In genomic region chr6:135168471-135168870, GRCm38 (mm10) we compare ENCODE assay signal across 9 mouse cellular contexts. TPM values are rescaled to one million over a fixed set of nuclear protein-coding genes. Genes with fewer than 3 reads are reported as not detected.
DNase-seq lines count a peak whose midpoint lies in the region; ATAC-seq and TF ChIP-seq lines count a peak whose summit lies in the region.
"Had no signal": no experiment of that assay in that cellular context is flagged by ENCODE, and none has a peak within 500 bp of the region (broad histone marks: within the 10 kb centered on the region; RNA-seq: fewer than 3 reads in every experiment).

No protein-coding gene starts in this region.

- H3K9me3 ChIP-seq in forebrain, embryonic 13.5 days (replicated peaks): no peaks in the 10 kb centered on the region
- H3K9me3 ChIP-seq in limb, embryonic 10.5 days (replicated peaks): no peaks in the 10 kb centered on the region
- H3K9me3 ChIP-seq in midbrain, embryonic 15.5 days: no peaks in the 10 kb centered on the region

- H3K4me3 ChIP-seq in layer of hippocampus, adult 2 months: peak overlapping the region; percentile 94
- peak overlapping the region; percentile 39 for H3K4me3 ChIP-seq in forebrain, embryonic 13.5 days
- H3K4me3 ChIP-seq in limb, embryonic 10.5 days: peak overlapping the region; percentile 61
- peak overlapping the region; percentile 42 for H3K4me3 ChIP-seq in midbrain, embryonic 15.5 days

- peaks cover 10% of the 10 kb centered on the region for H3K4me1 ChIP-seq in forebrain, embryonic 13.5 days
- peaks cover 13% of the 10 kb centered on the region for H3K4me1 ChIP-seq in limb, embryonic 10.5 days
- H3K4me1 ChIP-seq in midbrain, embryonic 15.5 days: peaks cover 10% of the 10 kb centered on the region; the same call in 1 of the 2 replicates

- 83% methylated on average over 6 of the region's 6 CpGs for WGBS in forebrain, embryonic 13.5 days
- 81% methylated on average over 6 of the region's 6 CpGs for WGBS in limb, embryonic 10.5 days
- 76% methylated on average over 6 of the region's 6 CpGs for WGBS in midbrain, embryonic 15.5 days

- H3K27me3 ChIP-seq in forebrain, embryonic 13.5 days: no peaks in the 10 kb centered on the region
- peaks cover 14% of the 10 kb centered on the region for H3K27me3 ChIP-seq in limb, embryonic 10.5 days (ENCODE audit: low read depth, poor library complexity, severe bottlenecking)
- 0 out of 2 replicates have a peak, but pooled peaks cover 2% of the 10 kb centered on the region for H3K27me3 ChIP-seq in midbrain, embryonic 15.5 days (replicated peaks)

- ATAC-seq in forebrain, embryonic 13.5 days: no peak
- ATAC-seq in midbrain, embryonic 15.5 days (replicated peaks): peak; percentile 25; the same call in 1 of the 2 replicates

- TF ChIP-seq CTCF in layer of hippocampus, adult 2 months (conservative IDR thresholded peaks at IDR 0.05): no peak

- peak overlapping the region; percentile 53; the same call in 1 of the 2 replicates for H3K9ac ChIP-seq in forebrain, embryonic 13.5 days
- H3K9ac ChIP-seq in midbrain, embryonic 15.5 days: no peak overlapping the region

- DNase-seq in layer of hippocampus, adult 2 months (ENCODE audit: low spot score in 2 of 2): no peak
- DNase-seq in layer of hippocampus, adult 11-12 months (ENCODE audit: low spot score): no peak
- DNase-seq in limb, embryonic 10.5 days (ENCODE audit: low spot score): no peak
- no peak for DNase-seq in urinary bladder, postnatal 25 days (ENCODE audit: low spot score)
- DNase-seq in gastrocnemius, postnatal 4 days (ENCODE audit: low spot score in 2 of 2): no peak
- DNase-seq in adrenal gland, adult 2 months: no peak

- H3K4me2 ChIP-seq in forebrain, embryonic 13.5 days: peak overlapping the region; percentile 64
- H3K4me2 ChIP-seq in midbrain, embryonic 15.5 days: peak overlapping the region; percentile 89

- H3K36me3 ChIP-seq in forebrain, embryonic 13.5 days (ENCODE audit: poor library complexity, severe bottlenecking): no peaks in the 10 kb centered on the region
- no peaks in the 10 kb centered on the region for H3K36me3 ChIP-seq in limb, embryonic 10.5 days
- H3K36me3 ChIP-seq in midbrain, embryonic 15.5 days (replicated peaks): no peaks in the 10 kb centered on the region

- H3K27ac ChIP-seq in layer of hippocampus, adult 2 months: peak overlapping the region; percentile 99
- H3K27ac ChIP-seq in forebrain, embryonic 13.5 days: no peak overlapping the region
- peak overlapping the region; percentile 79 for H3K27ac ChIP-seq in limb, embryonic 10.5 days
- no peak overlapping the region for H3K27ac ChIP-seq in midbrain, embryonic 15.5 days

RNA-seq across cellular contexts. Expression of gene Fam234b, which starts 29.3 kb away (rescaled TPM):
- total RNA-seq in layer of hippocampus, adult 2 months (2021): 100 to 1,000 TPM; 161 to 166 TPM
- 53.4 and 62.2 TPM in 2 replicates for polyA plus RNA-seq in forebrain, embryonic 13.5 days (2015; fragmentation: Nextera tagmentation; extraction: Ambion mirVana)
- 14.0 and 18.7 TPM in 2 replicates for polyA plus RNA-seq in limb, embryonic 10.5 days (2016; fragmentation: Nextera tagmentation; extraction: Ambion mirVana)
- 110 and 117 TPM in 2 replicates for polyA plus RNA-seq in midbrain, embryonic 15.5 days (2015; fragmentation: Nextera tagmentation; extraction: Ambion mirVana)
- total RNA-seq in gastrocnemius, postnatal 4 days (2021): 1 to 10 TPM; 6.0 to 6.5 TPM
- 10 to 100 TPM; 13.8 to 31.3 TPM for total RNA-seq in adrenal gland, adult 2 months (2021)
- polyA plus RNA-seq in adrenal gland, adult 2 months (2012; rRNA removed): 14.0 and 21.0 TPM in 2 replicates

RNA-seq across cellular contexts. Expression of gene Hebp1, which starts 29.4 kb away (rescaled TPM):
- 10 to 100 TPM; 74.1 to 79.1 TPM for total RNA-seq in layer of hippocampus, adult 2 months (2021)
- polyA plus RNA-seq in forebrain, embryonic 13.5 days (2015; fragmentation: Nextera tagmentation; extraction: Ambion mirVana): 2.0 and 4.0 TPM in 2 replicates
- 3.8 and 4.3 TPM in 2 replicates for polyA plus RNA-seq in limb, embryonic 10.5 days (2016; fragmentation: Nextera tagmentation; extraction: Ambion mirVana)
- 4.7 and 6.1 TPM in 2 replicates for polyA plus RNA-seq in midbrain, embryonic 15.5 days (2015; fragmentation: Nextera tagmentation; extraction: Ambion mirVana)
- total RNA-seq in gastrocnemius, postnatal 4 days (2021): 10 to 100 TPM; 20.7 to 30.2 TPM
- 10 to 100 TPM; 18.0 to 27.6 TPM for total RNA-seq in adrenal gland, adult 2 months (2021)
- 9.5 and 13.4 TPM in 2 replicates for polyA plus RNA-seq in adrenal gland, adult 2 months (2012; rRNA removed)

RNA-seq across cellular contexts. Expression of gene Gprc5d, which starts 50.4 kb away (rescaled TPM):
- not detected for total RNA-seq in layer of hippocampus, adult 2 months (2021)
- polyA plus RNA-seq in forebrain, embryonic 13.5 days (2015; fragmentation: Nextera tagmentation; extraction: Ambion mirVana): not detected in 2 replicates
- polyA plus RNA-seq in limb, embryonic 10.5 days (2016; fragmentation: Nextera tagmentation; extraction: Ambion mirVana): not detected in 2 replicates
- not detected in 2 replicates for polyA plus RNA-seq in midbrain, embryonic 15.5 days (2015; fragmentation: Nextera tagmentation; extraction: Ambion mirVana)
- not detected for total RNA-seq in gastrocnemius, postnatal 4 days (2021)
- total RNA-seq in adrenal gland, adult 2 months (2021): not detected
- not detected in 2 replicates for polyA plus RNA-seq in adrenal gland, adult 2 months (2012; rRNA removed)
- total RNA-seq: liver, adult 2 months had no signal

Comparison
In these comparisons a context has a peak if more than half of its experiments do, and no peak if none do; other contexts are left out.
1. H3K27ac ChIP-seq: peak in layer of hippocampus, adult 2 months (single experiment) and limb, embryonic 10.5 days (single experiment); none in forebrain, embryonic 13.5 days (single experiment) and midbrain, embryonic 15.5 days (single experiment).
2. H3K4me3 ChIP-seq: peak in every context shown above with its lines; median percentile 94 in layer of hippocampus, adult 2 months; 61 in limb, embryonic 10.5 days; 42 in midbrain, embryonic 15.5 days; 39 in forebrain, embryonic 13.5 days.